Mouse (Mus musculus): Measurements from ENCODE around the gene Sema6b.
A peak's percentile ranks its signal among the peaks of the same experiment; 100 is the strongest.

Sema6b gene

DNA sequence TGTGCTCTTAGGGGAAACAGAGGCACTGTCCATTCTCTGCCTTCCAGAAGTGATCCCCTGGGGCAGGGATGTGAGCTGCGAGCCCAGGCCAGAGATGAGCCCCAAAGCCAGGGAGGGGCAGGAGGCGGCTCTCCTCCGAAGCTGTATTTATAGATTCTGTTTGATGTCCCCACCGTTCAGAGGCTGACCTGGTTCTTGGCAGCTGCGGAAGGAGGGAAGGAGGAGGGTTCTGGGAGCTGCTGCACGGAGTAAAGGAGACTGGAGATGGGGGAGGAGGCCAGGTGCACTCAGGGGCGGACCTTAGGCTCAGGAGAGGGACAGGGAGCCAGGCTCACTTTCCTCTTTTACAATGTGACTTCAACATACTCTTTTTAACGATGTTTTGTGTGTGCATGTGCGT lies 6.0 kb upstream of the Sema6b start:
- DNase-seq (ENCODE audit: low read depth, low spot score), result no peak

DNA sequence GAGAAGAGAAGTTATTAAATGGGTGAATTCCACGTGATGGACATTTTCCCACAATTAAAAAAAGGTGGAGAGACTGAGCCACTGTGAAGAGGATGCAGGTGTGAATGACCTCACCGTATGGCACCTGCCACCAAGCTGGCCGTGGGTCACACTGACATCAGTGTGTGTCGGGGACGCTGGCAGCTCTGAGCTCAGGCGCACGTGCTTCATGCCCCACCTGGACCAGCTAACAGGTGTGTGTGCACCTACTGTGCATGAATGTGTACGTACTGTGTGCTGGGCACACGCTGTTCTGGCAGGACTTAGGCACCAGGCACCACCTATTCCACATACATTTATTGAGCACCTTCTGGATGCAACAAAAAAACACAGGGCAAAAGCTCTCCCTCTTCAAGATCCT lies 4.4 kb upstream of the Sema6b start:
- no peak for DNase-seq (ENCODE audit: low read depth, low spot score)

DNA sequence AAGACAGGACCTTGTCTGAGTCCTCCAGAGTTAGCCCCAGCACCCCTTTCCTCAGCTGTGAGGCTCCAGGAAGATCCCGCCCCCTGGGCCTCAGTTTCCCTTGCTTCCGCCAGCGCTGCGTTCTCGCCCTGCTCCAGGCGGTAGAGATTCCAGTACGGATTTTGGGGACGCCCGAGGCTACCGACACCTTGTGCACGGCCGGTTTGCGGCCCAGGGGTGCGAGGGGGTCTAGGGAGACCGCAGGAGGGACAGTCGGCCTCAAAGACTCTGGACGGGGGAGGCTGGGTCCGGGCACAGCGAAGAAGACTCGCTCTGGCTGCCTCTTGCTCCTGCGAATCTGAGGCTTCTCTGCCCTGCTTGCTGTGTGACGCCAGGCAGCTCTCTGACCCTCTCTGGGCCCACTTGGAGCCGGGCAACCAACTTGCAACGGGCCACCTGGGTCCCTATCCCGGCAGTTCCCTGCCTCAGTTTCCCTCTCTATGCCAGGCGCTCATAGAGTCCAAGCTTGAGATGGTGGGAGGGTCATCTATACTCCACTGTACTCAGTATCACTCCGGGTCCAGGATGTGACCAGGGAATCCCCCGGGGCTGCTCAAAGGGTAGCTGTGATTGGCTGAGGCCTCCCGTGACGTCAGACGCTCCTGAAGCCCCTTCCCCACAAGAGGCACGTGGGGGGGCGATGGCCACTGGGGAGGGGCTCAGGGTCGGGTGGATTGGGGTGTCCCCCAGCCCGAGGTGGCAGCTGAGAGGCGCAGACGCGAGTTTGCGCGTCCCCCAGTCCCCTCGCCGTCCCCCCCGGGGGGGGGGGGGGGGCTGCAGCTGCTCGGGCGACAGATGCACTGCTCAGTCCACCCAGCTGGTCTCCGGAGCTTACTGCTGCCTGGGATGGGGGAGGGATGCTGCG lies 1.8 kb upstream of the Sema6b start:
- no peak for DNase-seq (ENCODE audit: low read depth, low spot score)

DNA sequence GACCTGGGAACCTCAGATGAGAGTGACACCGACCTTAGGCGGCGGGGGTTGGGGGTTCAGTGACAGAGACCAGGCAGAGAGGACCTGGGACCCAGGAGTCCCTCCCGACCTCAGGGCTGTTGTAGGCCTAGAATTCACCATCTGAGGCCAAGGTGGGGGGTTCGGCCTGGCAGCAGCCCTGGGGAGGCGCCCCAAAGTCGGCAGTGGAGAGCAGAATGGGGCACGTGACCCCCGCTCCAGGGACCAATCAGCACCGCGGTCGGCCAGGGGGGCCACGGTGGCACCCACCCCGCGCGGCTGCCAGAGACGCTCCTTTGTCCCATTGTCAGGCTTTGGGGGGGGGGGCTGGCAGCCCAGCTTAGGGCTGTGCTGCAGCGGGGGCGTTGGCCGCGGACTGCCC lies 788 bp downstream of the Sema6b start:
- no peak for DNase-seq (ENCODE audit: low read depth, low spot score)

DNA sequence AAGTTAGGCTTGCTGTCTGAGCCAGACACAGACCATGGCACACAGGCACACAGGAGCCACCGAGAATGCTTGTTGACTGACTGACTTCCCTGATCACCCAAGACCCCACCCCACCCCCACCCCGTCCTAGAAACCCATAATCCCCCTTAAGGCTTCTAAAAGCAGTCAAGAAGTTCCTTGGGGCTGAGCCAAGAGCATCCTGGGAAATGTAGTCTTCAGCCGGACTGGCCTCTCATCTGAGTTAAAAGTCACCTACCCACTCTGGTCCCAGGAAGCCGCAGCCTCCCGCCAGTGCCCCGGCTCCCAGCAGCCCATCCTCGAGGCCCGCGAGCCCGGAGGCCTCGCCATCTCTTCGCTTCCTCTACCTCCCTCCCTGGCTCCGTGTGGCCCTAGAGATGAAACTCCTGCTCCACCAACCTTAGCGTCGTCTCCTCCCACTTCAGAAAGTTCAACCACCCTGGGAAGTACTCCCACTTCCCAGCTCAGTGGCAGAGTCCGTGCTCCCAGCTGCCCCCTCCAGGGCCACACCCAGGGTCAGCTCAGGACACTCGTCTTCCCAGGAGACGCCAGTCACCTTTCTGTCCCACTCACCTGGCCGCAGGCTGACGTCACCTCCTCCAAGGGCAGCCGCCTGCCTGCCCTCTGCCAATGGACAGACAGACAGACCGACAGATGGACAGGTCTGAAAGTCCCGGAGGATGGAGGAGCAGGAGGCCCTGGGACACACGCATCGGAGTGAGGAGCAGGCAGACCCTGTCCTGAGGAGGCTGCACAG lies 2.1 kb downstream of the Sema6b start:
- no peak for DNase-seq (ENCODE audit: low read depth, low spot score)

DNA sequence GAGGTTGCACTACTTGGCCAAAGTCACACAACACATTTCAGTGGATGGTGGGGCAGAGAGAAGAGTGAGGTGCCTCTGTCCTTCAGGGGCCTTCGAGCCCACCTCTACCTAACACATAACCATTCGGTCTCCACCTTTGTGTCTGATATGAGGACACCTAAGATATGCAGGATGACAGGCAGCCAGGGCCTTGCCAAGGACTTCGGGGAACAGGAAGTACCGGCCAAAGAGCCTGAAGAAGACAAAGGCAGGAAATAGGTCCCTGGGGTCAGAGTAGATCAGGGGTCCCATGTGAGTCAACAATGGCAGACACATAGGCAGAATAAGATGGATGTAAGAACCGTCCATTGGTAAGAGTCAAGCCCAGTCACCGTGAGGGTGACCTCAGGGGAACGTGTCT lies 3.6 kb downstream of the Sema6b start:
- no peak for DNase-seq (ENCODE audit: low read depth, low spot score)

DNA sequence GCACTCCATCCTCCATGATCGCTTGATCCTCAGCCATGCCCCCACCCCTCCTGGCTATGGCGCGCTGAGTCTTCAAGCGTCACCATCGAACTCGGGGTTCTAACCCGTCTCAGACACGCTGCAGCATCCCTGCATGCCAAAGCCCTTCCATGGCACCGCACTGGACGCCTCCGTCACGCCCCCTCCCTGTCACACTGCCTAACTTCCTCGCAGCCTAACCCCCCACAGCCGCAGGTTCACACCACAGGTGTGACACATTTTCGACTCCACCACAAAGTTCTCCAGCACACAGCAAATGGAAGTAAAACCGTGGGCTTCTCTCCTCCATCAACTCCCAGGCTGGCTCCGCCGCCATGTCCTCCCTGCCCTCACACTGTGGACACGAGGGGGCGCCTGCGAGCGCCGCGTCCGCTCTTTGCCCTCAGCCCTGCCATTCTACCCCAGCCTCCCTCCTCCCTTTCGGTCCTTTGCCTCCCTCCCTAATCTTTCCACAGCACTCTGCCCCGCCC lies 5.6 kb downstream of the Sema6b start:
- DNase-seq (ENCODE audit: low read depth, low spot score), result no peak

DNA sequence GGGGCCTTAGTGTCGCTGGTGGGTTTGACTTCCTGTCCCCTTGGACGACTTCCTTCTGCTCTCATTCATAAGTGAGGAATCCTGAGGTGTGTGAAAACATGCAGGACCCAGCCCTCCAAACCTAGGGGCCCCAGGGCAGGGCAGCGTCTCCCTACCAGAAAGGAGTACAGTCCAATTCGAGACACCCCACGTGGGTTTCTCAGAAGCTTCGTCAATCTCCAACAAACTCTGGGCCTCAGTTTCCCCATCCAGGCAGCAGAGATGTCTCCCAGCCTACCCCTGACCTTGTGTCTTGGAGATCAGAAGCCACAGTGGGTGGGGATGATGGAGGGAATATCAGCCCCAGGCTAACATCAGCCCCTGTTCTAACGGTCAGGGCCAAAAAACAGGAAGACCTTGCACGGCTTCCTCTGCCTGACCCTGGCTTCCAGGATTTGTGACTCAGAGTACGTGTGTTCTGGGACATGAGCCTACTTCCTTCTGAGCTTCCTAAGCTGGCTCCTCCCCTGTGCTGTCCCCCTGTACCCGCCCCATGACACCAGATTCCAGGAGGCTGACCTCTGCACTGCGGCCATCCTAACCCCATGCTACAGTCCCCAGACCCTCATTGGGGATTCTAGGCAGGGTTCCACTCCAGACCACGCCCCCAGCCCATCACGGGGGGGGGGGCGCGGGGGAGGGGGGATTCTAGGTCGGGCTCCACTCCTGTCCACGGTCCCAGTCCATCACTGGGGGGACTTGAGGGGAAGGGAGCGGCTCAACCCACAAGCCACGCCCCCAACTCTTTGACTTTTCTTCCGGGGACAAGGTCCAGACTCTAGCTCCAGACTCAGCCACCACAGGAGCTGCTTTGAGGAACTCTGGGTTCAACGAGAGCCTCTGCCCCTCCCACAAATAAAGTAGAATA lies 6.4 kb downstream of the Sema6b start:
- no peak for DNase-seq (ENCODE audit: low read depth, low spot score)

DNA sequence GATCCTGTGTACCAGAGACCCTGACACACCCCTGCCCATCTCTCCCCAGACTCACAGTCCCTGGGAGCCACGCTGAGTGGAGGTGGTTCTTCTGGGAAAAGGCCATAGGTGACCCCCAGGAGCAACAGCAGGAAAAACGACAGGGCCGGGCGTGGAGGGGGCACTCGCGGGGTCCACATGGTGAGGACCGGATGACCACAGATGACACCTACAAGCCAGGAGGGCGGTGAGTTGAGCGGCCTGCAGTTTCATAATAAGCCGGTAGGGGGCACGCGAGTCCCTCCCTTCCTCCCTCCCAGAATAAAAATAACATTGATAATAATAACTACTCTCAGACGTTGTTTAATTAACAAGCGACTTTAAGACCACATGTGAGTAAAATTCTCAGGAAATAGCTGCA lies 7.5 kb downstream of the Sema6b start:
- DNase-seq (ENCODE audit: low read depth, low spot score), result peak; percentile 39

DNA sequence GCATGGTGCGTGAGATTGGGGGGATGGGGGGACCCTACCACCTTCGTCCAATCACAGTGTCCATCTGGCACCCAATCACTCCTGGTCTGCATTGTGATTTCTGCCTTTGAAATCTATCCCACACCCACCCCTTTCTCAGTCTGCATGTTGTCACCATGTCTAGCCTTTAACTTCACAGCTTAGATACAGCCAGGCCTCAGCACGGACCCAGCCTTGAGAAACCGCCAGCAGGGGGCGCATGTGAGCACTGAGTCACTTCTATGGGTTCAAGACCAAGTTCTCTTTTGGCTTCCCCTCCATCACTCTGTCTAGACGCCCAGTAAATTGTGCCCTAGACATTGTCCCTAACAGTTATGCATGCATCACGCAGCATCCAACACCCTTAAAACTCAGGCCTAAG lies 8.3 kb downstream of the Sema6b start:
- DNase-seq (ENCODE audit: low read depth, low spot score), result no peak

DNA sequence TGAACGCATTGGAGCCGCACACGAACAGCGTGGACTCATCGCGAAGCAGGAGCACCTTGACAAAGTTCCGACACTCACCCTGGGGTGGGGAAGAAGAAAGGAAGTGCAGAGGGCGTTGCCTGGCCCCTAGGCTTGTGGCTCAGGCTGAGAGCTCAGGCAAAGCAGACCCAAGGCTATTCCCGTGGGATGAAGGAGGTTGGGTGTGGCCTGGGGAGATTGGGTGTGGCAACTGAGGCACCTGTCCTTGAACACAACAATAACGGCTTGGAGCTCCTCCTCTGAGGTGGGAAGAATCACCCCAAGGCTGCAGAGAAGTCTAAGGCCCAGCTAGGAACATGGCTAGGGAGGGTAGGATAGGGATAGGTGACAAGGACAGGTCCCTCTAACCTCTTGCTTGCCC lies 9.0 kb downstream of the Sema6b start:
- no peak for DNase-seq (ENCODE audit: low read depth, low spot score)

DNA sequence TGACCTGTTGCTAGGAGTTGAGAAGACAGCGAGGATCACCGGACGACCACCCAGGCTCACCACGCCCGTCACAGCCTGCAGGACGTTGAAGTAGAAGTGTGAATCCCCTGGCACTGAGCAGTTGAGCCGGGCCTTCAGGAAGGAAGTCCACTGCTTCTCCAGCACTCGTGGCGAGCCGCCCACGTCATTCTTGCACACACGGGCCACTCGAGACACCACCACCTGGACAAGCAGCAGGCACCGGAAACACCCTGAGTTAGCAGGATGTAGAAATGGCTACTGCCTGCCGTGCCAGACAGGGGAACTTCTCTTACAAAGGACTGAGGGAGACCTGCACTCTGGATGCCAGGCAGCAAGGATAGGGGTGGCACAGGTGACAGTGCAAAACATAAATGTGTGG lies 11.9 kb downstream of the Sema6b start:
- no peak for DNase-seq (ENCODE audit: low read depth, low spot score)

DNA sequence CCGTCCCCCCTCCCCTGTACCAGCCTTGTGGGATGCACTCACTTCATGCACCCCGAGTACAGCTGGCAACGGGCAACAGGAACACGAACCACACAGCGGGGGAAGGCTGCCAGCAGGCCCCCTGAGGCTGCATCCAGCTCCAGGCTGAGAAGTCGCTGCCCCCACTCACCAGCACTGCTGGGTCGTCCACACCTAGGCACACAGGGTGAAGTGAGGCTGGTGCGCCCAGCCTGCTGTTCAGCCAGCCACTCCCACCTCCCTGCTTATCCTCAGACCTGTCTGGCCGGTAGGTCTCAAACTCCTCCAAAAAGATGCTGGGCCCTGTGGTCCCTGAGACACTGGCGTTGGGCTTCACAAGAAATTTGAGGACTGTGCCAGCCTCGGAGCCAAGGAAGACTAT lies 14.0 kb downstream of the Sema6b start:
- DNase-seq (ENCODE audit: low read depth, low spot score), result no peak

DNA sequence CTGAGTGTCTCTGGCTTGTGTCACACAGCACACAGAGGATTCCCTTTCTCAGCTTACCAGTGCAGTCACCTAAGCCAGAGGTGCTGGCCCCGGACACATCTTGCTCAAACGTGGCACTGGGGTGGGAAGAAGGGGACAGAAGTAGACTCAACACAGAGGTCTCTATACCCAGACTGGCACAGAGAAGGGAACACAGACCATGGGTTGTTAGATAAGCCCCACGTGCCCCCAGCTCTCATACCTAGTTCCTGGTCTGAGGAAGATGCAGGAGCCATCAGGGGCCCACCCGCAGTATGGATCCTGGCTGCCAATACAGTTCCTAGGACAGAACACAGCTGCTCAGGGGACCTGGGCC lies 14.9 kb downstream of the Sema6b start:
- no peak for DNase-seq (ENCODE audit: low read depth, low spot score)

DNA sequence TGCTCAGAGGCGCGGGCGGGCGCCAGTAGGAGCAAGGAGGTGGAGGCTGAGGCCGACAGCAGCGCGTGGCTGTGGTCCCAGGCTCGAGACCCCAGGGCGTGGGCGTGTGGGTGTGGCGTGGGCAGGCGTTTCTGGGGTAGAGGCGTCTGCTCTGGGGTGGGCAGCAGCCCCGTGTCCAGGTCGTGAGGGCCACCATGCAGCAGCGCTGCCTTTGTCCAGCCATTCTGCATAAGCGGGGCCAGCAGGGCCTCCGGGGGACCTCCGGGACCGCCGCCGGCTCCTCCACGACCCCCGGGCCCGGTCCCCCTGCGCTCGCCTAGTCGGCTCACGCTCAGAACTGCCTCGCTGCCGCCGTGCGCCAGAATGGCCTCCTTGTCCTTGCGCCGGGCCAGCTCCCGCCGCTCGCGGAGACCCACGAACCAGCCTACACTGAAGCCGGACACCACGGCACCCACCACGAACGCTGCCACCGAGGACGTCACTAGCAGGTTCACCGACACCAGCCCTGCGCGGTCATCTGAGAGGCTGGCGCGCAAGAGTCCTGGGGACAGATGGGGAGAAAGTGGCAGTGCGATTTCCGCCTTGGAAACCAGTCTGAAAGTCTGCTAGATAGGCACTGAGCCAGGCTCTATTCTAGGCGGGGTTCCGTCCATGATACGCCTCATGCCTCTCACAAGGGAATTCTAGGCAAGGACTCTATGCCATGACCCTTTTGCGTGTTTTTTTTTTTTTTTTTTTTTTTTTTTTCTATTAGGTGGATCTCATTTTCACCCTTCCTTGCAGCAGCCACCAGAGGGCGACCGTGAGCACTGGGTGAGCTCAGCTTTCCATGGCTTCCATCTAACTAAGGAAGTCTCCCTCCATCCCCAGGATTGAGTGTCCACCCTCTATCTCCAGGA lies 15.5 kb downstream of the Sema6b start:
- DNase-seq (ENCODE audit: low read depth, low spot score), result no peak

DNA sequence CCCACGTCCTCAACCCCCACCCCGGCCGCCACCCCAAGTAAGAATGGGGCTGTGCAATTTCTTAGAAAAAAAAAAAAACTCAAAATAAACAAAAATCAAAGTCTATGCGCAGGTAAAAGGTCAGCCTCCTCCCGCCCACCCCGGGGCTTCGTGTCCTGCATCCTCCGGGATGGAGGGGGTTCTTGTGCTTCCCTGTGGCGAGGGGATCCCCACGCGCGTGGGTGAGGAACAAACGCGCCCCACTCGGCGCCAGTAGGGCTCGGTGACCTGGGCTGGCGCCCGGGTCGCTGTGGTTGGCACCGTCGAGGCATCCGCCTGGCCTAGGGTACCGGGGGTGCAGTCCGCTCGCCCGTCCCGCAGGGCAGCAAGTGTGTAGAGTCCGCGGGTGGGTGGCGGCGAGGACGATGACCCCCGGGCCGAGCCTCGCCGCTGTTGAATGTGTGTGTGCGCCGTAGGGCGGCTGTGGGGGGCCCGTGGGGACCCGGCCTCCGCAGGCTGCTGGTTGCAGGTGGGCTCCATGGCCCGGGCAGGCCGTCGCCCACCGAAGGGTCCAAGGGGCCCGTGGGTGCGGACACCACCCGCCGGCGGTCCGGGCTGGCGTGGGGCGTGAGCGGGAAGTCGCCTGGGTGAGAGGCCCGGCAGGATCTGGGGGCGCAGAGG lies 16.3 kb downstream of the Sema6b start:
- DNase-seq (ENCODE audit: low read depth, low spot score), result no peak

DNA sequence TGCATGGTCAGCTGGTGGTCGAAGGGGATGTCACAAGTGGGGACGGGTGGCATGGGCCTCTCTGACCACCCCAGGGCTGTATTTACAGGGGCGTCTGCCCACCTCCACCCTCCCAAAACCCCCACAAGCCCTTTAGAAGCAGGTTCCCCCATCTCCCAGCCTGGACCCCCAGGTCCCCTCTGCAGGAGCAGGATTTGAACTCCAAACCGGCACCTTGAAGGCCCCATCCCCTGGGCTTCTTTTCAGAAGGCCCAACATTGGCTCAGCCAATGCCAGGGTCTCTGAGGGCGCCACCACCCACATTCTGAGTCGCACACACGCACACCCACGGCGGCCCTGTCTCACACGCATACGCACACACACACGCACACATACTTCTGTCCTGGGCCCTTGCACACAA lies 17.0 kb downstream of the Sema6b start:
- no peak for DNase-seq (ENCODE audit: low read depth, low spot score)

DNA sequence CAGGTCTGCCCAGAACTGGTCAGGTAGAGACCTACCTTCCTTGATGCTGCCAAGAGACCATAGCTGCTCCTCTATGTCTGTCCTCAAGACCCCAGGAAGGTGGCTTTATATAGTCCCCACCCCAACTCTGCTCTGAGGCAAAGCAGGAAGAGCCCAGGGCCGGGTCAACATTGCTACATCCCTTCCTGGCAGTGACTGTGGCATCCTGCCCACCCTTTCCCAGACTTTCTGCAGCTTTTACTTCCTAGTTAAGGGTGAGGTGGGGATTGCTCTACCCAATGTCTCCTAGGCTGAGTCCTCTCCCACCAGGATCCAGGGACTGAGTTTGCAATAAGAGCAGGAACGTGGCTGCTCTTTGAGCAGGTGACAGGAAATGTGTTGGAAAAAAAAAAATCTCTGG lies 18.3 kb downstream of the Sema6b start, which contains the start of gene Lrg1:
Lrg1 (minus strand) TSS at position 176 of the 400 bp plus-strand sequence.
- DNase-seq (ENCODE audit: low read depth, low spot score), result no peak

DNA sequence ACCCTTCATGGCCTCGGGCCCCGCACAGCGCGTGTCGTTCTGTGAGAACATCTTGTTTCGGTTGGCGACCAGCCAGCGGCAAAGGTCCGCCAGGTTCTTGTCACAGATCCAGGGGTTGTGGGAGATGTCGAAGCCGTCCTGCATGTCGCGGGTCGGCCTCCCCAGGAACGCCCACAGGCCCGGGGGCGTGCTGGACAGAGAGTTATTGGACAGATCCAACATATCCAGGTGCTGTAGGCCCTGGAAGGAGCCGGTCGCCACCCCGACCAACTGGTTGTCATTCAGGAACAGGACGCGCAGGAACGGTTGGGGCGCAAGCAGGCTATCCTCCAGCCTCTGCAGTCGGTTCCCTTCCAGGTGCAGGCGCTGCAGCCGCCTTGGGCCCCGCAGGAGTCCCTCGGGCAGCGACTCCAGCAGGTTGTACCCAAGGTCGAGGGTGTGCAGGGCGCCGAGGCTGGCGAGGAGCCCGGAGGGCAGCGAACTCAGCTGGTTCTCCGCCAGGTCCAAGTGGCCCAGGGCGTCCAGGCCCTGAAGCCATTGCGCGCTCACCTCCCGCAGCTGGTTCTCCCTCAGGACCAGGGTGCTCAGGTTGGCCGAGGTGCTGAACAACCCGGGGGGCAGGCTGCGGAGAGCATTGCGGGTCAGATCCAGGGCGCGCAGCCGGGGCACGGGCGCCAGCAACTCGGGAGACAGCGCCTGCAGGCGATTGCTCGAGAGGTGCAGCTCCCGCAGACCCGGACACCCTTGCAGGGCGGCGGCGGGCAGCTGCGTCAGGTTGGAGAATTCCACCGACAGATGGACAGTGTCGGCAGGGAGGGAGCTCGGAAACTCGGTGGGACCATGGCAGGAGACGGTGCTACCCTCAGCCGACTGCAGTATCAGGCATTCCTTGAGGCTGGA lies 19.9 kb downstream of the Sema6b start:
- no peak for DNase-seq (ENCODE audit: low read depth, low spot score)
